In the genomic region with DNA sequence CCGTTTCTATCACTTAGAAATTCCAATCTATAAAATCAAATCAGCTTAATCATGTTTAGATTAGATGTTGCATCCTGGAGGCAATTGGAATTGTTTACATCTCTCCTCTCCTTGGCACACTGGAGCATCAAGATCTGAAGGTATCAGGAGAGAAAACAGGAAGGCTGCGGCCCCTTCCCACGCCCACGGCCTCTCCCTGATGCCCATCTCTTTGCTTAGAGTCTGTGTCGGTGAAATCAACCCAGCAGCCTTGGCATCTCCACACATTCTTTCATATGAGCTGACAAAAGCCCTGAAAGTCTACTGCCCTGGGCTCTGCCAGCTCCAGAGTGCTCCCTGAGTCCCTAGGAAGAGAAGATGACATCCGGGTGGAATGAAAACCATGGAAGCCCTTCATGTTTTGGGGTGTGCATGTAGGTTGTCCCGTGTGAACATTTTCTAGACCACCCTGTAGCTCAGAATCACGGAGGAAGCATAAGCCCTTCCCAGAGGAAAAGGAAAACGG, we compare ENCODE assay signal across 28 mouse cellular contexts. TPM values are rescaled to one million over a fixed set of nuclear protein-coding genes. Genes with fewer than 3 reads are reported as not detected.
A peak's percentile ranks its signal among the peaks of the same experiment; 100 is the strongest.
DNase-seq lines count a peak whose midpoint lies in the region; ATAC-seq and TF ChIP-seq lines count a peak whose summit lies in the region.
"Had no signal": no experiment of that assay in that cellular context is flagged by ENCODE, and none has a peak within 500 bp of the region (broad histone marks: within the 10 kb centered on the region; RNA-seq: fewer than 3 reads in every experiment).

No protein-coding gene starts in this region.

- no peak for ATAC-seq in lung, postnatal 0 days
- ATAC-seq in forebrain, embryonic 11.5 days (replicated peaks; ENCODE audit: low FRiP score): no peak
- ATAC-seq: forebrain, embryonic 16.5 days; intestine, postnatal 0 days; midbrain, embryonic 15.5 days; Patski had no signal

- peaks cover 6% of the 10 kb centered on the region for H3K4me1 ChIP-seq in kidney, adult 2 months (ENCODE audit: control insufficient read depth, insufficient read depth, low read length)
- peaks cover 40% of the 10 kb centered on the region for H3K4me1 ChIP-seq in lung, postnatal 0 days (ENCODE audit: insufficient read depth, low read depth, low read length)
- peaks cover 28% of the 10 kb centered on the region for H3K4me1 ChIP-seq in lung, adult 2 months (ENCODE audit: control insufficient read depth, insufficient read depth, low read length)
- H3K4me1 ChIP-seq in forebrain, embryonic 11.5 days (replicated peaks; ENCODE audit: control insufficient read depth, insufficient read depth, low read length): peaks cover 2% of the 10 kb centered on the region; the same call in 1 of the 2 replicates
- H3K4me1 ChIP-seq: midbrain, embryonic 15.5 days had no signal

- intact Hi-C loops in gastrocnemius, adult 2 months (cut with DNase I): no loop called here

- H3K9me3 ChIP-seq in lung, postnatal 0 days (ENCODE audit: low read length): no peaks in the 10 kb centered on the region
- H3K9me3 ChIP-seq in forebrain, embryonic 11.5 days (ENCODE audit: control insufficient read depth, low read length): no peaks in the 10 kb centered on the region
- H3K9me3 ChIP-seq: embryonic facial prominence, embryonic 13.5 days; forebrain, embryonic 10.5 days; G1E; hindbrain, embryonic 12.5 days; midbrain, embryonic 15.5 days; neural tube, embryonic 13.5 days had no signal

- no peak for TF ChIP-seq CTCF in gastrocnemius, adult 2 months (IDR thresholded peaks at IDR 0.05)
- TF ChIP-seq CTCF in kidney, adult 2 months (conservative IDR thresholded peaks at IDR 0.05; ENCODE audit: insufficient read depth, insufficient read length, low read depth, low read length): no peak
- no peak for TF ChIP-seq CTCF in lung, postnatal 0 days (IDR thresholded peaks at IDR 0.05)
- no peak for TF ChIP-seq CTCF in lung, adult 2 months (IDR thresholded peaks at IDR 0.05; ENCODE audit: insufficient read depth, low read length)

- no peak for DNase-seq in gastrocnemius, adult 2 months
- no peak for DNase-seq in gastrocnemius, adult 18-20 months (ENCODE audit: low spot score)
- DNase-seq in kidney, adult 2 months: no peak
- DNase-seq in kidney, postnatal 10 days: no peak
- DNase-seq in lung, postnatal 0 days (ENCODE audit: low spot score): peak; percentile 46
- no peak for DNase-seq in lung, adult 2 months
- peak; percentile 34 for DNase-seq in lung, postnatal 14 days
- no peak for DNase-seq in forebrain, embryonic 11.5 days (ENCODE audit: low spot score)
- DNase-seq: adrenal gland, postnatal 14 days; cerebellum, adult 18-20 months; cerebellum, postnatal 10 days; gastrocnemius, postnatal 25 days; heart, postnatal 36 days; kidney, postnatal 25 days; liver; right cerebral cortex, postnatal 4 days; thymus, adult 18-20 months; thymus, postnatal 25 days had no signal

- H3K4me2 ChIP-seq in lung, postnatal 0 days (replicated peaks; ENCODE audit: low read depth, low read length): no peak overlapping the region
- no peak overlapping the region for H3K4me2 ChIP-seq in forebrain, embryonic 11.5 days (ENCODE audit: low read depth, low read length, severe bottlenecking)
- H3K4me2 ChIP-seq: embryonic facial prominence, embryonic 13.5 days; hindbrain, embryonic 12.5 days; midbrain, embryonic 15.5 days; neural tube, embryonic 13.5 days had no signal

- TF ChIP-seq EP300 in lung, postnatal 0 days (IDR thresholded peaks at IDR 0.05): no peak

- 63% methylated on average over 9 of the region's 9 CpGs for WGBS in kidney, adult 2 months
- 39% methylated on average over 9 of the region's 9 CpGs for WGBS in lung, postnatal 0 days
- 31% methylated on average over 9 of the region's 9 CpGs for WGBS in lung, adult 2 months
- 77% methylated on average over 9 of the region's 9 CpGs for WGBS in forebrain, embryonic 11.5 days

- H3K4me3 ChIP-seq in gastrocnemius, adult 2 months: peak overlapping the region; percentile 13; the same call in 1 of the 2 replicates
- H3K4me3 ChIP-seq in kidney, adult 2 months (ENCODE audit: insufficient read depth, low read depth, low read length): no peak overlapping the region
- no peak overlapping the region for H3K4me3 ChIP-seq in lung, postnatal 0 days (ENCODE audit: low read depth, low read length)
- no peak overlapping the region for H3K4me3 ChIP-seq in lung, adult 2 months (replicated peaks; ENCODE audit: extremely low read depth, low read depth, low read length)
- no peak overlapping the region for H3K4me3 ChIP-seq in forebrain, embryonic 11.5 days (ENCODE audit: low read depth, low read length)
- H3K4me3 ChIP-seq: embryonic facial prominence, embryonic 13.5 days; forebrain, embryonic 10.5 days; hindbrain, embryonic 12.5 days; midbrain, embryonic 15.5 days; neural tube, embryonic 13.5 days had no signal

- no peak for TF ChIP-seq POLR2A in kidney, adult 2 months (IDR thresholded peaks at IDR 0.05; ENCODE audit: low read depth, low read length)
- TF ChIP-seq POLR2A in lung, adult 2 months (IDR thresholded peaks at IDR 0.05; ENCODE audit: borderline replicate concordance, extremely low read depth, low read depth, low read length): no peak

- no peaks in the 10 kb centered on the region for H3K36me3 ChIP-seq in kidney, adult 2 months (ENCODE audit: control insufficient read depth, insufficient read depth, low read length)
- no peaks in the 10 kb centered on the region for H3K36me3 ChIP-seq in lung, postnatal 0 days (ENCODE audit: insufficient read depth, low read length)
- H3K36me3 ChIP-seq in forebrain, embryonic 11.5 days (ENCODE audit: control insufficient read depth, insufficient read depth, low read length): no peaks in the 10 kb centered on the region
- H3K36me3 ChIP-seq: embryonic facial prominence, embryonic 13.5 days; forebrain, embryonic 10.5 days; hindbrain, embryonic 12.5 days; midbrain, embryonic 15.5 days; neural tube, embryonic 13.5 days had no signal

- no peak overlapping the region for H3K9ac ChIP-seq in lung, postnatal 0 days (replicated peaks; ENCODE audit: low read depth)
- no peak overlapping the region for H3K9ac ChIP-seq in forebrain, embryonic 11.5 days (ENCODE audit: low read length)
- H3K9ac ChIP-seq: embryonic facial prominence, embryonic 13.5 days; hindbrain, embryonic 12.5 days; midbrain, embryonic 15.5 days; neural tube, embryonic 13.5 days had no signal

- peak overlapping the region; percentile 80 for H3K27ac ChIP-seq in gastrocnemius, adult 2 months
- H3K27ac ChIP-seq in kidney, adult 2 months (ENCODE audit: insufficient read depth, low read depth, low read length): 0 out of 2 replicates have a peak overlapping the region, but pooled peaks have one; percentile 2
- H3K27ac ChIP-seq in lung, postnatal 0 days (ENCODE audit: low read length): peak overlapping the region; percentile 65
- no peak overlapping the region for H3K27ac ChIP-seq in forebrain, embryonic 11.5 days (ENCODE audit: low read depth, low read length)
- H3K27ac ChIP-seq: embryonic facial prominence, embryonic 13.5 days; forebrain, embryonic 10.5 days; hindbrain, embryonic 12.5 days; midbrain, embryonic 15.5 days; neural tube, embryonic 13.5 days; stomach, postnatal 0 days had no signal

- H3K27me3 ChIP-seq in kidney, adult 2 months (replicated peaks; ENCODE audit: control insufficient read depth, insufficient read depth, low read length): no peaks in the 10 kb centered on the region
- H3K27me3 ChIP-seq in lung, postnatal 0 days (replicated peaks; ENCODE audit: insufficient read depth, low read length): no peaks in the 10 kb centered on the region
- no peaks in the 10 kb centered on the region for H3K27me3 ChIP-seq in forebrain, embryonic 11.5 days (ENCODE audit: control insufficient read depth, insufficient read depth, low read length)
- H3K27me3 ChIP-seq: hindbrain, embryonic 12.5 days; neural tube, embryonic 13.5 days had no signal

RNA-seq across cellular contexts. Expression of a gene that starts 48.1 kb away (rescaled TPM):
- 100 to 1,000 TPM; 163 to 166 TPM for total RNA-seq in gastrocnemius, adult 2 months (2021)
- 100 to 1,000 TPM; 108 to 116 TPM for total RNA-seq in gastrocnemius, adult 18-20 months (2021)
- 3.0 and 3.1 TPM in 2 replicates for polyA plus RNA-seq in kidney, adult 2 months (2012; rRNA removed)
- 3.9 and 19.7 TPM in 2 replicates for polyA plus RNA-seq in lung, postnatal 0 days (2015; fragmentation: Nextera tagmentation; extraction: Ambion mirVana)
- polyA plus RNA-seq in lung, adult 2 months (2012; rRNA removed): 16.0 and 44.4 TPM in 2 replicates
- polyA plus RNA-seq in forebrain, embryonic 11.5 days (2014; fragmentation: Nextera tagmentation; extraction: Ambion mirVana): 6.6 TPM in 2 replicates

Comparison
In these comparisons a context has a peak if more than half of its experiments do, and no peak if none do; other contexts are left out.
1. DNase-seq: peak in lung, postnatal 0 days (single experiment) and lung, postnatal 14 days (single experiment); none in gastrocnemius, adult 2 months (single experiment), gastrocnemius, adult 18-20 months (single experiment), kidney, adult 2 months (single experiment), kidney, postnatal 10 days (single experiment), lung, adult 2 months (single experiment) and forebrain, embryonic 11.5 days (single experiment).